Mouse (Mus musculus) kidney, adult 9 months (tissue): ENCODE results near the gene Dcp1b.

Source experiments
- DNase-seq: peaks from one replicate; pipeline ENCODE4 v3.0.0; 2022

Dcp1b gene

GRCm38 (mm10) chr6:119236241-119236640, 61.2 kb downstream of the Dcp1b start, which contains the start of gene Cacna2d4:
Gene Cacna2d4, plus strand, starts transcription at chr6:119236526.
- no peak for DNase-seq

- DNase-seq: no peak
These were observed 62.5 kb downstream of the Dcp1b start for GRCm38 (mm10) chr6:119237427-119237989.

GRCm38 (mm10) chr6:119239341-119240005, 64.4 kb downstream of the Dcp1b start:
- DNase-seq: no peak

- DNase-seq: no peak
These were observed 65.2 kb downstream of the Dcp1b start for GRCm38 (mm10) chr6:119240256-119240655.

- no peak for DNase-seq
These were observed 66.0 kb downstream of the Dcp1b start for GRCm38 (mm10) chr6:119240871-119241705.

- no peak for DNase-seq
These were observed 71.0 kb downstream of the Dcp1b start for GRCm38 (mm10) chr6:119246082-119246481.

- DNase-seq: no peak
These were observed 73.5 kb downstream of the Dcp1b start for GRCm38 (mm10) chr6:119248578-119248977.

GRCm38 (mm10) chr6:119249726-119250125, 74.7 kb downstream of the Dcp1b start:
- no peak for DNase-seq

- no peak for DNase-seq
These were observed 76.7 kb downstream of the Dcp1b start for GRCm38 (mm10) chr6:119251704-119252103.
